Mouse (Mus musculus): ENCODE results near the gene Trappc2l. TPM values are rescaled to one million over a fixed set of nuclear protein-coding genes. Genes with fewer than 3 reads are reported as not detected.

Gene Trappc2l
- polyA plus RNA-seq, 1 experiment from 2014 or later: 59.8 TPM

GRCm38 (mm10) chr8:122593240-122593639 lies 18.2 kb upstream of the Trappc2l start:
- Histone ChIP-seq H3K4me1 (ENCODE audit: control insufficient read depth, insufficient read depth, low read length) (no peaks in the 10 kb centered on the region), H3K27ac (ENCODE audit: low read depth, low read length) (no peak overlapping the region), H3K9ac (ENCODE audit: low read depth, low read length) (peak overlapping the region; percentile 23; the same call in 1 of the 2 replicates), H3K27me3 (ENCODE audit: control insufficient read depth, insufficient read depth, low read length) (no peaks in the 10 kb centered on the region), H3K9me3 (ENCODE audit: control insufficient read depth, low read length) (no peaks in the 10 kb centered on the region), H3K4me2 (replicated peaks; ENCODE audit: low read depth, low read length) (no peak overlapping the region), H3K4me3 (ENCODE audit: low read length) (no peak overlapping the region), H3K36me3 (ENCODE audit: control insufficient read depth, insufficient read depth, low read length) (no peaks in the 10 kb centered on the region; the same call in 1 of the 2 replicates)
- WGBS: 50% methylated on average over 12 of the region's 12 CpGs
- ATAC-seq (ENCODE audit: low FRiP score, low TSS enrichment): no peak

GRCm38 (mm10) chr8:122593783-122594507 lies 17.5 kb upstream of the Trappc2l start:
- Histone ChIP-seq H3K36me3 (ENCODE audit: control insufficient read depth, insufficient read depth, low read length) (peaks cover 3% of the 10 kb centered on the region; the same call in 1 of the 2 replicates), H3K27ac (ENCODE audit: low read depth, low read length) (no peak overlapping the region), H3K27me3 (ENCODE audit: control insufficient read depth, insufficient read depth, low read length) (no peaks in the 10 kb centered on the region), H3K4me3 (ENCODE audit: low read length) (no peak overlapping the region), H3K4me2 (replicated peaks; ENCODE audit: low read depth, low read length) (no peak overlapping the region), H3K9ac (ENCODE audit: low read depth, low read length) (no peak overlapping the region), H3K9me3 (ENCODE audit: control insufficient read depth, low read length) (no peaks in the 10 kb centered on the region), H3K4me1 (ENCODE audit: control insufficient read depth, insufficient read depth, low read length) (no peaks in the 10 kb centered on the region)
- ATAC-seq (ENCODE audit: low FRiP score, low TSS enrichment): no peak
- WGBS: 77% methylated on average over 19 of the region's 19 CpGs

- H3K36me3 ChIP-seq (ENCODE audit: control insufficient read depth, insufficient read depth, low read length): peaks cover 3% of the 10 kb centered on the region; the same call in 1 of the 2 replicates
- H3K4me3 ChIP-seq (ENCODE audit: low read length): no peak overlapping the region
- H3K27ac ChIP-seq (ENCODE audit: low read depth, low read length): no peak overlapping the region
- no peak overlapping the region for H3K4me2 ChIP-seq (replicated peaks; ENCODE audit: low read depth, low read length)
- no peak for ATAC-seq (ENCODE audit: low FRiP score, low TSS enrichment)
- no peaks in the 10 kb centered on the region for H3K9me3 ChIP-seq (ENCODE audit: control insufficient read depth, low read length)
- no peaks in the 10 kb centered on the region for H3K27me3 ChIP-seq (ENCODE audit: control insufficient read depth, insufficient read depth, low read length)
- H3K9ac ChIP-seq (ENCODE audit: low read depth, low read length): no peak overlapping the region
- WGBS: 57% methylated on average over 4 of the region's 4 CpGs
- no peaks in the 10 kb centered on the region for H3K4me1 ChIP-seq (ENCODE audit: control insufficient read depth, insufficient read depth, low read length)
Measured at GRCm38 (mm10) chr8:122596031-122596430, 15.4 kb upstream of the Trappc2l start.

GRCm38 (mm10) chr8:122600666-122601065 lies 10.8 kb upstream of the Trappc2l start:
- Histone ChIP-seq H3K9me3 (ENCODE audit: control insufficient read depth, low read length) (no peaks in the 10 kb centered on the region), H3K4me3 (ENCODE audit: low read length) (no peak overlapping the region), H3K36me3 (ENCODE audit: control insufficient read depth, insufficient read depth, low read length) (peaks cover 6% of the 10 kb centered on the region; the same call in 1 of the 2 replicates), H3K4me2 (replicated peaks; ENCODE audit: low read depth, low read length) (no peak overlapping the region), H3K4me1 (ENCODE audit: control insufficient read depth, insufficient read depth, low read length) (no peaks in the 10 kb centered on the region), H3K9ac (ENCODE audit: low read depth, low read length) (no peak overlapping the region), H3K27me3 (ENCODE audit: control insufficient read depth, insufficient read depth, low read length) (no peaks in the 10 kb centered on the region), H3K27ac (ENCODE audit: low read depth, low read length) (no peak overlapping the region)
- ATAC-seq (ENCODE audit: low FRiP score, low TSS enrichment): no peak
- 90% methylated on average over 9 of the region's 9 CpGs for WGBS

- no peak for ATAC-seq (ENCODE audit: low FRiP score, low TSS enrichment)
- no peaks in the 10 kb centered on the region for H3K9me3 ChIP-seq (ENCODE audit: control insufficient read depth, low read length)
- WGBS: 27% methylated on average over 1 of the region's 1 CpGs
- H3K4me2 ChIP-seq (replicated peaks; ENCODE audit: low read depth, low read length): no peak overlapping the region
- H3K4me3 ChIP-seq (ENCODE audit: low read length): no peak overlapping the region
- H3K4me1 ChIP-seq (ENCODE audit: control insufficient read depth, insufficient read depth, low read length): no peaks in the 10 kb centered on the region
- no peak overlapping the region for H3K9ac ChIP-seq (ENCODE audit: low read depth, low read length)
- peaks cover 3% of the 10 kb centered on the region; the same call in 1 of the 2 replicates for H3K36me3 ChIP-seq (ENCODE audit: control insufficient read depth, insufficient read depth, low read length)
- H3K27ac ChIP-seq (ENCODE audit: low read depth, low read length): no peak overlapping the region
- H3K27me3 ChIP-seq (ENCODE audit: control insufficient read depth, insufficient read depth, low read length): no peaks in the 10 kb centered on the region
Measured at GRCm38 (mm10) chr8:122604640-122605039, 6.8 kb upstream of the Trappc2l start.

- H3K27ac ChIP-seq (ENCODE audit: low read depth, low read length): no peak overlapping the region
- no peaks in the 10 kb centered on the region for H3K9me3 ChIP-seq (ENCODE audit: control insufficient read depth, low read length)
- no peak for ATAC-seq (ENCODE audit: low FRiP score, low TSS enrichment)
- H3K4me3 ChIP-seq (ENCODE audit: low read length): no peak overlapping the region
- no peak overlapping the region for H3K9ac ChIP-seq (ENCODE audit: low read depth, low read length)
- H3K36me3 ChIP-seq (ENCODE audit: control insufficient read depth, insufficient read depth, low read length): peaks cover 3% of the 10 kb centered on the region; the same call in 1 of the 2 replicates
- no peak overlapping the region for H3K4me2 ChIP-seq (replicated peaks; ENCODE audit: low read depth, low read length)
- WGBS: 70% methylated on average over 4 of the region's 4 CpGs
- H3K4me1 ChIP-seq (ENCODE audit: control insufficient read depth, insufficient read depth, low read length): no peaks in the 10 kb centered on the region
- no peaks in the 10 kb centered on the region for H3K27me3 ChIP-seq (ENCODE audit: control insufficient read depth, insufficient read depth, low read length)
Measured at GRCm38 (mm10) chr8:122605367-122605766, 6.1 kb upstream of the Trappc2l start.

GRCm38 (mm10) chr8:122606810-122607209 lies 4.6 kb upstream of the Trappc2l start:
- H3K4me2 ChIP-seq (replicated peaks; ENCODE audit: low read depth, low read length): no peak overlapping the region
- H3K4me1 ChIP-seq (ENCODE audit: control insufficient read depth, insufficient read depth, low read length): no peaks in the 10 kb centered on the region
- peaks cover 3% of the 10 kb centered on the region; the same call in 1 of the 2 replicates for H3K36me3 ChIP-seq (ENCODE audit: control insufficient read depth, insufficient read depth, low read length)
- H3K27me3 ChIP-seq (ENCODE audit: control insufficient read depth, insufficient read depth, low read length): no peaks in the 10 kb centered on the region
- H3K9me3 ChIP-seq (ENCODE audit: control insufficient read depth, low read length): no peaks in the 10 kb centered on the region
- ATAC-seq (ENCODE audit: low FRiP score, low TSS enrichment): no peak
- no peak overlapping the region for H3K4me3 ChIP-seq (ENCODE audit: low read length)
- H3K9ac ChIP-seq (ENCODE audit: low read depth, low read length): no peak overlapping the region
- no peak overlapping the region for H3K27ac ChIP-seq (ENCODE audit: low read depth, low read length)
- WGBS: 79% methylated on average over 11 of the region's 12 CpGs

- Histone ChIP-seq H3K4me1 (ENCODE audit: control insufficient read depth, insufficient read depth, low read length) (peaks cover 8% of the 10 kb centered on the region), H3K9me3 (ENCODE audit: control insufficient read depth, low read length) (no peaks in the 10 kb centered on the region), H3K9ac (ENCODE audit: low read depth, low read length) (no peak overlapping the region), H3K4me2 (replicated peaks; ENCODE audit: low read depth, low read length) (peak overlapping the region; percentile 80), H3K4me3 (ENCODE audit: low read length) (peak overlapping the region; percentile 71; the same call in 1 of the 2 replicates), H3K27me3 (ENCODE audit: control insufficient read depth, insufficient read depth, low read length) (no peaks in the 10 kb centered on the region), H3K36me3 (ENCODE audit: control insufficient read depth, insufficient read depth, low read length) (no peaks in the 10 kb centered on the region), H3K27ac (ENCODE audit: low read depth, low read length) (no peak overlapping the region)
- WGBS: 48% methylated on average over 4 of the region's 4 CpGs
- ATAC-seq (ENCODE audit: low FRiP score, low TSS enrichment): no peak
Measured at GRCm38 (mm10) chr8:122610209-122610608, 1.2 kb upstream of the Trappc2l start.

- peak overlapping the region; percentile 83 for H3K27ac ChIP-seq (ENCODE audit: low read depth, low read length)
- WGBS: 3% methylated on average over 20 of the region's 20 CpGs
Measured at GRCm38 (mm10) chr8:122610612-122611277, 695 bp upstream of the Trappc2l start.

More at GRCm38 (mm10) chr8:122610612-122611277, 695 bp upstream of the Trappc2l start:
- Histone ChIP-seq H3K36me3 (ENCODE audit: control insufficient read depth, insufficient read depth, low read length) (no peaks in the 10 kb centered on the region), H3K27me3 (ENCODE audit: control insufficient read depth, insufficient read depth, low read length) (no peaks in the 10 kb centered on the region), H3K4me1 (ENCODE audit: control insufficient read depth, insufficient read depth, low read length) (peaks cover 8% of the 10 kb centered on the region), H3K9ac (ENCODE audit: low read depth, low read length) (peak overlapping the region; percentile 53; the same call in 1 of the 2 replicates), H3K9me3 (ENCODE audit: control insufficient read depth, low read length) (no peaks in the 10 kb centered on the region), H3K4me2 (replicated peaks; ENCODE audit: low read depth, low read length) (peak overlapping the region; percentile 80), H3K4me3 (ENCODE audit: low read length) (peak overlapping the region; percentile 71)
- ATAC-seq (ENCODE audit: low FRiP score, low TSS enrichment): peak; percentile 37

Data from kidney, embryonic 14.5 days (tissue).